Mouse (Mus musculus) ES-E14 (cell line): ENCODE measurements around the gene Sept9.

Experiments
- CHD2 ChIP-seq: IDR thresholded peaks from 2 replicates; pipeline ENCODE4 v1.6.1; 2014; ENCODE audit warnings: mild to moderate bottlenecking, low read depth, low read length, inconsistent platforms
- HCFC1 ChIP-seq: IDR thresholded peaks from 2 replicates; pipeline ENCODE4 v1.6.1; 2012; ENCODE audit warnings: low read length, inconsistent platforms, borderline replicate concordance; ENCODE audit not compliant: insufficient read depth
- MAFK ChIP-seq: IDR thresholded peaks from 2 replicates; pipeline ENCODE4 v1.6.1; 2014; ENCODE audit warnings: mild to moderate bottlenecking, low read depth, low read length, inconsistent platforms; ENCODE audit not compliant: insufficient read depth
- ZC3H11A ChIP-seq: IDR thresholded peaks from 2 replicates; pipeline ENCODE4 v1.6.1; 2012; ENCODE audit warnings: low read depth, mild to moderate bottlenecking, inconsistent platforms, low read length, borderline replicate concordance
- ZNF384 ChIP-seq: IDR thresholded peaks from 2 replicates; pipeline ENCODE4 v1.6.1; 2012; ENCODE audit warnings: low read depth, low read length, inconsistent platforms

DNA sequence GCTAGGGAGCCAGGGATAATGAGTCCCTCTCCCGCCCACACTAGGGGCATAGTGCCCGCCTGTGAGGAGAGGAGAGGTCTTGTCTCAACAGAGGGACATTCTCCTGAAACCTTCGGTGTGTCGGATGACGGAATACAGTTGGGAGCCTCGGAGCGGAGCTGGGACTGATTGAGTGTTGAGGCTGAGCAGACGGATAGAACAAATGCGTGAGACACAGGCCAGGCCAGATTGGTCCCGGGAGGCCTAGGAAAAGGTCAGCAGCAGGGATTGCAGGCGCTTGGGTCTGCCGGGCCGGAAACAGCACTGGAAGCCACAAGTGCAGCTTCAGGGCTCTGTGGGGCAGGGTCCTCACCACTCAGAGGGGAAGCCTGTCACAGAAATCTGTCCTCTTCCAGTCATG, 79.1 kb downstream of the Sept9 start:
- TF ChIP-seq MAFK (no peak), ZNF384 (no peak), HCFC1 (no peak), CHD2 (no peak), ZC3H11A (no peak)
